Mouse (Mus musculus) left cerebral cortex, postnatal 36 days (tissue): ENCODE data around the gene Hist1h4d. TPM values are rescaled to one million over a fixed set of nuclear protein-coding genes. Genes with fewer than 3 reads are reported as not detected.
A peak's percentile ranks its signal among the peaks of the same experiment; 100 is the strongest.
"Not testable (repeated sequence)": the region's sequence is repeated elsewhere in the genome, so short reads cannot be mapped to it uniquely, and the experiment has no call there.

Experiments used
- DNase-seq, 2 experiments: peaks; one replicate each; pipeline ENCODE4 v3.0.0; 2021 to 2022; ENCODE audit warnings: low spot score in 2 of 2, mixed read lengths in 1 of 2
- intact Hi-C: fragments of 180-260 bp; cut with DNase I; formaldehyde crosslinking; loops from one replicate; pipeline ENCODE4 v1.15.1; 2025
- total RNA-seq, 2 experiments: library from RNA; stranded (reverse); gene quantifications; 2 replicates each; pipeline ENCODE4 v1.2.3; 2021

The Hist1h4d gene
- total RNA-seq, 2 experiments from 2014 or later: 160 to 166 TPM

DNA sequence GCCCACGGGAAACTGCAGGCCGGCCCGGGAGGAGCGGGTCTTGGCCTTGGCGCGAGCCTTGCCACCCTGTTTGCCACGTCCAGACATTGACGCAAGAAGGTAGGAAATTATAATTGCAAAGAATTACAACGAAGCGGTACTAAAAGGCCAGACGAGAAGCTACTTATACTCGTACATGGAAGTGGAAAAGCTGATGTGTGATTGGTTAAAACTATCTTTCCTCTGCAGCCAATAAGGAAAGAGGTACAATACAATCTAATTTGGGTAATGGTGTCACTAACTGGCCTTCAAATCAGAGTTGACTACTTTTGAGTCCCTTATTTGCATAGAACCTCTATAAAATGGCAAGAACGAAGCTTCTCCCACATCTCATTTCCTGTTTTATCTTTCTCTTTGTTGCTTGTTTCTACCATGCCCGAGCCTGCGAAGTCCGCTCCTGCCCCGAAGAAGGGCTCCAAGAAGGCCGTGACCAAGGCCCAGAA is 10.3 kb upstream of the Hist1h4d start, which contains the start of the genes Hist1h2ae and Hist1h2bg:
TSS of gene Hist1h2ae (minus strand) at position 199 of the 482 bp plus-strand sequence.
TSS of gene Hist1h2bg (plus strand) at position 375 of the 482 bp plus-strand sequence.
- peak; percentile 62 to 81 for DNase-seq
- intact Hi-C loops: no loop called here

DNA sequence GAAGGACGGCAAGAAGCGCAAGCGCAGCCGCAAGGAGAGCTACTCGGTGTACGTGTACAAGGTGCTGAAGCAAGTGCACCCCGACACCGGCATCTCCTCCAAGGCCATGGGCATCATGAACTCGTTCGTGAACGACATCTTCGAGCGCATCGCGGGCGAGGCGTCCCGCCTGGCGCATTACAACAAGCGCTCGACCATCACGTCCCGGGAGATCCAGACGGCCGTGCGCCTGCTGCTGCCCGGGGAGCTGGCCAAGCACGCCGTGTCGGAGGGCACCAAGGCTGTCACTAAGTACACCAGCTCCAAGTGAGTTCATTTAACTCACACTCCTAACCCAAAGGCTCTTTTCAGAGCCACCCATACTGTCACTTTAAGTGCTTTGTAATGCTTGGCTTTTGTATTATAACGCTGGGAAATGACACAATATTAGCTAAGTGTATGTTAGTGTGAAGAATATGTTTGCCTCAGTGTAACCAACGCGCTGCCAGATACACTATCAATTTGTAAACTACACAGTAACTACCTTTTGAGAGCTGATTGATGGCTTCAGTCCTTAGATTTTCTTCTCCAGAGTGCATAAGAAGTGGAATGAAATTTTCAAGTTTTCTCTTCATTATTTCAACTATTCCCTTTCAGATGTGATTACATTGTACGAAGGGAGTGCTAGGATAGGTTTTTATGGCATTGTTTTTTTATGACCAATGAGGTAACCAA is 9.7 kb upstream of the Hist1h4d start:
- DNase-seq, intact Hi-C loops: not testable (repeated sequence)

DNA sequence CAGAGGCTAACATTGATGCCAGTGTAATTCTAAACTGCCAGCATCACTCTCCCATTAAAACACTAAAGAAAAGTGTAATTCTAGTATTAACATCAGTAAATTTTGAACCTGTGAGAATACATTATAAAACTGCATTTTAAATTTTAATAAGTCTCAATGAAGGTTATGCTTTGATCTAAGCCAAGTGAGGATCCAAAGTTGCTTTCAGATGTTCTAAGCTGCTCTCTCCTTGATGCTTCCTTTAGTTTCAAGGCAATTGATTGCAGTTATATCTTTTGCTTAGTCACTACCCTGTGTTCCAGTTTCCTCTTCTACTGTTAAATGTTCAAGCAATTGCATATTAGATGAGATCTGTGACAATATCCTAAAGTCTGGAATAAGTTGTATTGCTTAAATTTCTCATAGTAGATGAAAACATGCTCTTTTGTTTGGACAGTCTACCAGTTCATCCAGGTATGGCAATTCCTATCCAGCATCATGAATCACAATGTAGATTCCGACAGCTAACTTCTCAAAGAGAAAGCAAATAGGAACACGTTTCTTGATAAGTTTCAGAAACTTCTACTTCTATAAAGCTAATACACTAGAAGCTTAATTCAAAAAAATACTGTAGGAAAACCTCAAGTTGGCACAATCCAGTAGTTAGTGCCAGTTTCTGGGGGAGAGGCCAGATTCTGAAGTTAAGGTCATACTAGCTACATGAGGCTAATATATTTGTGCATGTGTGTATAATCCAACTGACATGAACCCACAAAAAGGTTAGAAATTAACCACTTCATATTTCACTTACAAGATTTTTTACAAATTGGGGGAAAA is 9.0 kb upstream of the Hist1h4d start:
- DNase-seq: no peak
- intact Hi-C loops: no loop called here

DNA sequence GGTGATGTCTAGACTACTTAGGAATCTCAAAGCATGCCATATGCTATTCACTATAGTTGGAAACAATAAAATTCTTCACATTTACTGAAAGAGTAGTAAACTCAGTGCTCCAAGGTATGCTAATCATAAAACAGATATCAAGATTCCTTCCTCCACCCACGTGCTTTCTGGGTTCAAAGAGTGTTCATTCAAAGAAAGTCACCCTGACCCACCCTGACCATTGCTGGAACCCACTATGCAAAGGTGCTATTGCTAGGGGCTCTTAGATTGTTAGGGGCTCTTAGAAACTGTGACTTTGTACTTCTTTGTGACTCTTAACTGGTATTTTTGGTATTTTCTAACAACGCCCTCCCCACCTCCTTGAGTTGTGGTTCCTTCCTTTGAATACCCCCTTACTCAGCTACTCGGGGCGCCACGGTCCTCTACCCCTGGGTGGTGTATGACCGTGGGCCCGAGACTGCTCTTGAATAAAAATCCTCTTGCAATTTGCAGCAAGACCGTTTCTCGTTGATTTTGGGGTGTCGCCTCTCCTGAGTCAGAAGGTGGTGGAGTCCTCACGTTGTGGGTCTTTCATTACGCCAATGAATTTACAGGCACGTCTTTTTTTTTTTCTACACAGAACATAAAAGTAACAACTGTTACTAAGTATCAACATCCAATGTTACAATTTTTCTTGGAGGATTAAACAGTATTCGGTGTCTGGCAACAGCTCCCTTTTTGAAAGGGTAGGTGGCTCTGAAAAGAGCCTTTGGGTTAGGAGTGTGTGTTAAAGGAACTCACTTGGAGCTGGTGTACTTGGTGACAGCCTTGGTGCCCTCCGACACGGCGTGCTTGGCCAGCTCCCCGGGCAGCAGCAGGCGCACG is 8.1 kb upstream of the Hist1h4d start:
- DNase-seq, intact Hi-C loops: not testable (repeated sequence)

DNA sequence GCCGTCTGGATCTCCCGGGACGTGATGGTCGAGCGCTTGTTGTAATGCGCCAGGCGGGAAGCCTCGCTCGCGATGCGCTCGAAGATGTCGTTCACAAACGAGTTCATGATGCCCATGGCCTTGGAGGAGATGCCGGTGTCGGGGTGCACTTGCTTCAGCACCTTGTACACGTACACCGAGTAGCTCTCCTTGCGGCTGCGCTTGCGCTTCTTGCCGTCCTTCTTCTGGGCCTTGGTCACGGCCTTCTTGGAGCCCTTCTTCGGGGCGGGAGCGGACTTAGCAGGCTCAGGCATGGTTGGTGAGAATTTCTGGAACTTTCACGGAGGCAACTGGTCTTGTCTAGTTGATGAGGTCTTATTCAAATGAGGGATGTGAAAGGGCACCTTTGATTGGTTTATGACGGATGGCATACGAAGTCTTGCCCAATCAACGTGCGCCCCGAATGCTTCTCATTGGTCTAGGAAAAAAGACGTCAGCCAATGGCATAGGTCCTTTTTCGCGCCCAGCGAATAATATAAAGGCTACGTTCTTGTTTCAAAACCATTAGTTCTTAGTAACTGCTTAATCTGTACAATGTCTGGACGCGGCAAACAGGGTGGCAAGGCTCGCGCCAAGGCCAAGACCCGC is 7.4 kb upstream of the Hist1h4d start, which contains the start of the genes Hist1h2bf and Hist1h2ad:
TSS of gene Hist1h2bf (minus strand) at position 299 of the 627 bp plus-strand sequence.
TSS of gene Hist1h2ad (plus strand) at position 484 of the 627 bp plus-strand sequence.
- peak; percentile 90 to 92 for DNase-seq
- intact Hi-C loops: not testable (repeated sequence)

DNA sequence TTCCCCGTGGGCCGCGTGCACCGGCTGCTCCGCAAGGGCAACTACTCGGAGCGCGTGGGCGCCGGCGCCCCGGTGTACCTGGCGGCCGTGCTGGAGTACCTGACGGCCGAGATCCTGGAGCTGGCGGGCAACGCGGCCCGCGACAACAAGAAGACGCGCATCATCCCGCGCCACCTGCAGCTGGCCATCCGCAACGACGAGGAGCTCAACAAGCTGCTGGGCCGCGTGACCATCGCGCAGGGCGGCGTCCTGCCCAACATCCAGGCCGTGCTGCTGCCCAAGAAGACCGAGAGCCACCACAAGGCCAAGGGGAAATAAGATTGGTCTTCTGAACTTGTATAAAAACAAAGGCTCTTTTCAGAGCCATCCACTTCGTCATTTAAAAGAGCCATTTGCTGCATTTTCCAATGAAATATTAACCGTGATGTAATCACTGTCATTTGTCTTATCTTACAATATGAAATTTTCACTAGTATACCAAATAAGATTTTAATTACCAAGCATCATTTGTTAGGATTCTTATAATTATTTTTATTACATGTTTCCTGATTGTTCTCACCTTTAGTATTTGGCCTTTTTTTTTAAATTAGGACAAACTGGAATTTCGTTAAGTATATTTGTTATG is 6.7 kb upstream of the Hist1h4d start:
- DNase-seq, intact Hi-C loops: not testable (repeated sequence)

DNA sequence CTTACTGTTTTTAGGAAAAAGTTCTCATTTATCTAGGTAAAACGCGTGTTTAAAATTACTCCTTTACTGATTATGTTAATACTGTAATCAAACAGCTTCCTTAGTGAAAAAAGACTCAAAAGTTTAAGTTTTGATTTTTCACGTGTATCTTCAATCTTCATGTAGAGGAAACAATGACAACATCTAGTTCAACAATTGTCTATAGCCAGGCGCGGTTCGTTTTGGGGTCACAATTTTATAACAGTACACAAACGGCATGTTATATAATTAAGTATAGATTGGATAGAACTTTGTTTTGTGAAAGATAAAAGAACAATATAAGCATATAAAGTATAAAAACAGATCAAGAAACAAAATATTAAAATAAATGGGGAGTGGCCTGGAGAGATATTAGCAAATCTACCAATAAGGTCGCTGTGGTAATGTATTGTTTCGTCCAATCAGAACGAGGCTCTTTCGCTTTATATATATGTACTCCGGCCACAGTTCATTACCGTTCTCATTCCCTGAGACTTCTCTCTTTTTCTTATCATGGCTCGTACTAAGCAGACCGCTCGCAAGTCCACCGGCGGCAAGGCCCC is 6.0 kb upstream of the Hist1h4d start, which contains the start of gene Hist1h3d:
TSS of gene Hist1h3d (plus strand) at position 493 of the 581 bp plus-strand sequence.
- peak; percentile 49 to 73 for DNase-seq
- intact Hi-C loops: no loop called here

DNA sequence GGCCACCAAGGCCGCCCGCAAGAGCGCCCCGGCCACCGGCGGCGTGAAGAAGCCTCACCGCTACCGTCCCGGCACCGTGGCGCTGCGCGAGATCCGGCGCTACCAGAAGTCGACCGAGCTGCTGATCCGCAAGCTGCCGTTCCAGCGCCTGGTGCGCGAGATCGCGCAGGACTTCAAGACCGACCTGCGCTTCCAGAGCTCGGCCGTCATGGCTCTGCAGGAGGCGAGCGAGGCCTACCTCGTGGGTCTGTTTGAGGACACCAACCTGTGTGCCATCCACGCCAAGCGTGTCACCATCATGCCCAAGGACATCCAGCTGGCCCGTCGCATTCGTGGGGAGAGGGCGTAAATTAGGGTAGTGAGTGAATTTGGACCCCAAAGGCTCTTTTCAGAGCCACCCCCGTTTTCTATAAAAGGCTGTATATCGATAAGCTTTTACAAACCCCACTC is 5.5 kb upstream of the Hist1h4d start:
- intact Hi-C loops: not testable (repeated sequence)

DNA sequence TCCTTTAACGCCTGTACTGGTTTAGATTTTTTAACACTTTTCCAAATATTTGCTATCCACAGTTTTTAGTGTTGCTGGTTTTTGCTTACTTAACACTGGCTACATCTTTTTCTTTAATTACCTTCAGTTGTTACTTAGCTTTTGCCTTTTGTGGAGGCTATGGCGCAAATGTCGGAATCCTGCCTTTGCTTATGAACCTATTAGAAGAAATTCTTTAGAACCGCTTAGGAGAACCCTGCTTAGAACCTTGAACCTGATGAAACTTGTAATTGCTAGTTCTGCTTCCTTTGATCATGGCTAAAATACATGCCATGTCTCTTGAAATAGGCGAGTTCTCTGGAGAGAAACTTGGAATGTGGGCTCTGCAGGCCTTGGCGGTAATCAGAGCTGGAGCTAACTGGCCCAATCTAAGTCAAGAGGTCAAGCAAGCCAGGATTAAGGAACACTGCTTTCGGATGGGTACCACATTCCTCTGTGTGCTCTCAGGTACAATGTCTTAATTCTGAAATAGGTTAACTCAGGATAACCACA is 5.0 kb upstream of the Hist1h4d start:
- DNase-seq: no peak

More for the DNA sequence above, 5.5 kb upstream of the Hist1h4d start:
- peak; percentile 24 to 38 for DNase-seq

DNA sequence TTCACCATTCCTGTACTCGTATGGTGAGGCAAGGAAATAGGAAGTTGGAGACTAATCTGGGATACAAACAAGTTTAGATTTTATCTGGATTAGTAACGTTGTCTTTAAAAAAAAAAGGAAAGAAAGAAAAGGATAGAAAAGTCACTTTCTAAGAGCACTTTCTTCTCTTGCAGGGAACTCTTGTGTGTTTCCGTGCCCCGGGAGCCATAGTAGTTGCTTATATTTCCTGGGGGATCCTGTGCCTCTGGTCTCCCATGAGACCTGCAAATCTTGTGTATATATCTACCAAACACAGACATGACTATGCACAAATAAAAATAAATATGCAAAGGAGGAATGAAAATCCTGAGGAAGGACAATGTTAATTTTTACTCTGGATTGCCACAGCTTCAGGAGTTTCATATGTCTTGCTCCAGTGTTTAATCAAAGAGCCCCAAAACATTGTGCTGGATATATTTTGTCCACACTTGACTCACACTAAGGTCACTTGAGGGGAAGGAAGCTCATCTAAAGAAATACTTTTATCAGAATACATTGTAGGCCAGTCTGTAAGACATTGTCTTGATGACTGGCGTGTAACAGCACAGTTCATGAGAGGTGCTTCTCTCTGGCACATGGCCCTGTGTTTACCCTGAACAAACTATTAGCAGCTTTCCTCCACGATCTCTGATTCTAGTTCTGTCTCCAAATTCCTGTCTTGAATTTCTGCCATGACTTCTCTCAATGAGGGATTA is 4.3 kb upstream of the Hist1h4d start:
- intact Hi-C loops: no loop called here

More for the DNA sequence above, 5.0 kb upstream of the Hist1h4d start:
- intact Hi-C loops: no loop called here

DNA sequence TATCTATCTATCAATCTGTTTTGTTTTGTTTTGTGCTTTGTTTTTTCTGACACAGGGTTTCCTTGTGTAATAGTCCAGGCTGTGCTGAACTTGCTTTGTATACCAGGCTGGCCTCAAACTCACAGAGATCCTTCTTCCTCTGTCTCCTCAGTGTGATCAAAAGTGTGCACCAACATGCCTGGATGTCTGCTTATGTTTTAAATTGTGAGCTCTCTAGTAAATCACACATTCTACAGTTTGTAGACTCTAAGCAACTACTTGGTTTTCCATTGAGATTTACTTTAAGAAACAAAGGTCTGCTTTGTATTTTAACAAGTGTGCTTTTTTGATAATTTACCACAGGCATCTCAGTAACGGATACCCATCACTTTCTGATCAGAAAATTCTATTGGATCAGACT is 3.6 kb upstream of the Hist1h4d start:
- DNase-seq: no peak
- intact Hi-C loops: no loop called here

More for the DNA sequence above, 4.3 kb upstream of the Hist1h4d start:
- DNase-seq: no peak

DNA sequence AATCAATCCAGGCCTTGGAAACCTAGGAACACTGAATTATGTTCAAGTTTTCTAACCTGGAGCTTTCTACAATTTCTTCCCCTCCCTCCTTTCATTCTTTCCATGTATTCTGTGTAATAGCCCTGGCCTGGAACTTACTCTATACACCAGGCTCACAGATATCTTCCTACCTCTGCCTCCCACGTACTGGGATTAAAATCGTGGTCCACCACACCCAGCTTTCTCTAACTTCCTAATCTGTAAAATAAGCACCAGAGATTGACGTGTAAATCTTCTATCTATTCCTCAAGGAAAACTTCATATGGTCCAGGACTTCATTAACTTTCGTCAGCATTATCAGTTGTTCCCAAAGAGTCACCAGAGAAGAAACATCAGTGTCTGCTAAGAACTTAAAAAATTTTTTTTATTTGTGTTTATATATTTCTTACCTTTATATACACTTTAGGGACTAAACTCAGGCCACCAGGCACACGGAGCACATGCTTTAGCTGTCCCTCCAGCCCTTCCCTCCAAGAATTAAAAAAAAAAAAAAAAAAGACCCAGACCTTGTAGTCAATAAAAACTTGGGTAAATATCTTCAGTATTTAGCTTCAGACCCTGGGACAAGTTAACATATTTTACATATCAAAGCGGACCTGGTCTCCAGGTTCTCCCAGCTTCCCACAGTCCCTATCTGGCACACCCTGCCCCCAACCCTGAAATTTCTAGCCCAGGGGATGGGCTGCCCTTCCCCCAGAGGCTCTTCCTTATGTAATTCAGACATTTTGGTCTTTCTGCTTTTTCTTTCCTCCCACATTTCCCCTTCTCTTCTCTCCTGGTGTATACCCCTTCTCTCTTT is 1.0 kb downstream of the Hist1h4d start:
- DNase-seq: no peak
- intact Hi-C loops: loop anchor here (5.0 kb wide), 2 partner anchors 50 to 160 kb away; partner anchors contain the start of genes Hist1h2af and Hist1h4h

DNA sequence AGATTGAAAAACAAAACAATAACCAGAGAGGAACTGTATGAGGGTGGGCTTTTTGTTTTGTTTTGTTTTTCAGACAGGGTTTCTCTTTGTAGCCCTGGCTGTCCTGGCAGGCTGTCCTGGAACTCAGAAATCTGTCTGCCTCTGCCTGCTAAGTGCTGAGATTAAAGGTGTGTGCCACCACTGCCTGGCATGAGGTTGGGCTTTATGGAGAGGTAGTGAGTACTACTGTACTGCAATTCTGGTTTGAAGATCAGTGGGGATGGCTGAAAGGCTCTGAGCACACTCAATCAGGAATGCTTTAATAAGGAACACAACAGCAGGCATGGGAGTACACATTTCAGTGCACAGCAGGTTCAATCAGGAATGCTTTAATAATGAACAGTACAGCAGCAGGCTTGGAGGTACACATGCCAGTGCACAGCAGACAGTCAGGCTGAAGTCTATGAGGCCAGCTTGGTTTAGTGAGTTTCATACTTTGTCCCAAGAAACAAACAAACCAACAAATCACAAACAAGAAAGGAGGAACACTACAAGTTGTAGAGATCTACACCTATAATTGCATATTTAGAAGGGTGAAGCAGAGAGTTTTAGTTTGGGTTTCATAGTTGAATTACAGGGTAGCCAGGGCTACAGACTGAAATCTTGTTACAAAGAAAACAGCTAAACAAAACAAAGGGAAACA is 2.1 kb downstream of the Hist1h4d start:
- intact Hi-C loops: loop anchor here (5.0 kb wide), 2 partner anchors 51 to 159 kb away; partner anchors contain the start of genes Hist1h2af and Hist1h4h

DNA sequence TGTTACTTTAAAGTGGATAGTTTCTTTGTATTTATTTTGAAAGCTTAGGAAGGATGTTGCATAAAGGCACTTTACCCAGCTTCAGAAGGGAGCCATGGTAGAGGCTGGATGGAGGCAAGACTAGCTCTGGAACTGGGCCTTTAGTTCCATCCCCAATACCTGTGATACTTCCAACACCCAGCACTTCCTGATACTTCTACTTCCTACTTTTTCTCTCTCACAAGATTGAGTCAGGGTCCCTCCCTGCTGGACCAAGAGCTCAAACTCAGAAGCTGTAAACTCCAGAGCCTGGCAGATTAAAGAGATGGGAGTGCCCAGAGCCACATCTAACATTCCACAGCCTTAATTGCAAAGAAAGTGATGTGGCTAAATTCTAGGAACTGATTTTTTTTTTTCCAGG is 2.9 kb downstream of the Hist1h4d start:
- intact Hi-C loops: loop anchor here (5.0 kb wide), 2 partner anchors 52 to 158 kb away; partner anchors contain the start of genes Hist1h2af and Hist1h4h
- DNase-seq: no peak

More for the DNA sequence above, 2.1 kb downstream of the Hist1h4d start:
- no peak for DNase-seq

DNA sequence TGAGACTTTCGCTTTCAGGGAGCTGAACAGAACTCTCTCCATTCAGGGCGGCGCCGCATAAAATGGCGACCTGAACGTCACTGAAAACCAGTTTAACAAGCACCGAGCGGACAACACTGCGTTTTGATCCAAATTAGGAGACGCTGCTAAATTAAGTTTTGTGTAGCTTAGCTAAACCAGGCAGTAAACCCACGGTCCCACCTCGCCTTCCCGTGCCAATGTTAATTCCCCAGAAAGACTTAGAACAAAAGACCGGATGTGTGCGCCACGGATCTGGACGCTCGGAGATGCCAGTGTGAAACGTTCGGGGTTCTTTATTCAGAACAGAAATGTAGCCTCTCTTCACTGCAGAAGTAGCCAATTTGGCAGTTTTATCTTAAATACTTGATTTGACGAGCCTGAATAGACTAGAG is 3.6 kb downstream of the Hist1h4d start:
- peak; percentile 76 to 77 for DNase-seq
- intact Hi-C loops: loop anchor here (1.0 to 5.0 kb wide), 3 partner anchors 37 to 112 kb away; partner anchors contain the start of genes Hist1h1e, Hist1h2ac, Hist1h2bc and Hist1h2be
